Mouse (Mus musculus) bone marrow macrophage, adult 2 months (primary cell): ENCODE results near the gene C2cd4d. TPM values are rescaled to one million over a fixed set of nuclear protein-coding genes. Genes with fewer than 3 reads are reported as not detected.

Experiments used
- H3K27ac ChIP-seq: 2 replicates; pipeline ENCODE4 v1.5.1; 2012; ENCODE audit warnings: low read depth, low read length; ENCODE audit not compliant: insufficient read depth
- H3K4me1 ChIP-seq: 2 replicates; pipeline ENCODE4 v1.6.1; 2012; ENCODE audit warnings: low read length; ENCODE audit not compliant: control insufficient read depth, insufficient read depth
- H3K4me3 ChIP-seq: 2 replicates; pipeline ENCODE4 v1.5.1; 2012; ENCODE audit warnings: mild to moderate bottlenecking, low read length, moderate library complexity; ENCODE audit not compliant: insufficient read depth
- CTCF ChIP-seq: IDR thresholded peaks from 2 replicates; pipeline ENCODE4 v1.5.1; 2012; ENCODE audit warnings: low read depth, mild to moderate bottlenecking, low read length, moderate library complexity
- POLR2A ChIP-seq: IDR thresholded peaks from 2 replicates; pipeline ENCODE4 v1.6.1; 2012; ENCODE audit warnings: mild to moderate bottlenecking, low read depth, low read length, borderline replicate concordance
- polyA plus RNA-seq: library from polyadenylated mRNA; stranded (reverse); fragments of >200 nt; gene quantifications from 2 replicates; pipeline ENCODE4 v1.2.4, GENCODE M21; 2012; ENCODE audit not compliant: missing spikeins, insufficient read depth, insufficient read length

Gene C2cd4d
- polyA plus RNA-seq, 1 experiment, result not detected

DNA sequence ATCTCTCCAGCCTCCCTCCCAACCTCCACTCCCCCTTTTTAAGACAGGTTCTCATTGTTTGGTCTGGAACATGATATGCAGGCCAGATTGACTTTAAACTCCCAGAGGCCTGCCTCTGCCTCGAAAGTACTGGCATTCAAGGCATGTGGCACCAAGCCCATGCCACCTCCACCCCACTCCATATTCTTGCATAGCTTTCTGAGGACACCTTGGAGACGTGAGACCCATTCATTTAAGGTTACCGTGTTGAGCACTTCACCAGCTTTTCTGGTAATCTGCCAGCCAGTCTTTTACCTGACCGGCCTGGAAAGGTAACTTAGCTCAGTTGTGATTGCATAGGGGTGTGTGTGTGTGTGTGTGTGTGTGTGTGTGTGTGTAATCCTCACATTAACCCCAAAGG is 43.3 kb downstream of the C2cd4d start:
- Histone ChIP-seq H3K27ac (no peak overlapping the region), H3K4me3 (no peak overlapping the region), H3K4me1 (no peaks in the 10 kb centered on the region)
- TF ChIP-seq CTCF (no peak), POLR2A (no peak)

DNA sequence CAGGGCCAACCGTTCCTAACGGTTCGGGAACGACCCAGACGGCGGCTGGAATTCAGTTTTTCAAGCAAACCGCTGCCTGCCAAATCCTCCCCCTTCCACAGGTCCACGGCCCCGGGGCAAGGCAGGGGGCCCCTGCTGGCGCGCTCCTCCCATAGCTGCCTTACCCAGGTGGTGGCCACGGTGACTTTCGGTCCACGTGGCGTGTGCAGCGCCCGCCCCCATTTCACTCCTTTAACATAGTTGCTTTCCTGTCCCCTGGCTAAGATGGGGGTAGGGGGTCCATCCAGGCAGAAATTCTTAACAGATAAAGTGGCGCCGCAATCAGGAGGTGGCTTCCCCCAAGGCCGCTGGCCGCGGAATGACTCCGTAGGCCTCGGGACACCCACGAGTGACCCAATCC is 50.3 kb downstream of the C2cd4d start:
- TF ChIP-seq POLR2A (no peak), CTCF (no peak)
- Histone ChIP-seq H3K27ac (peak overlapping the region; percentile 21), H3K4me1 (peaks cover 3% of the 10 kb centered on the region; the same call in 1 of the 2 replicates), H3K4me3 (peak overlapping the region; percentile 75)

- Histone ChIP-seq H3K4me1 (peaks cover 3% of the 10 kb centered on the region; the same call in 1 of the 2 replicates), H3K4me3 (peak within 1 kb of the TSS; percentile 85), H3K27ac (peak within 1 kb of the TSS; percentile 21)
- no peak; the same call in 1 of the 2 replicates for TF ChIP-seq POLR2A
Observed at GRCm38 (mm10) chr3:94413031-94413679, 50.9 kb downstream of the C2cd4d start, which contains the start of gene Tdrkh. Gene Tdrkh, plus strand, starts transcription at chr3:94413273.

Other genes starting within 250 kb of the C2cd4d start
- not detected in 2 replicates for gene Gm10696, start 184.2 kb upstream of the C2cd4d start, polyA plus RNA-seq
- not detected in 2 replicates for gene Gm5286, start 165.7 kb upstream of the C2cd4d start, polyA plus RNA-seq
- not detected in 2 replicates for gene Gm4778, start 98.4 kb upstream of the C2cd4d start, polyA plus RNA-seq
- gene Them4, start 52.3 kb upstream of the C2cd4d start, polyA plus RNA-seq, result 3.8 and 4.1 TPM in 2 replicates
- gene Them5, start 20.3 kb upstream of the C2cd4d start, polyA plus RNA-seq, result not detected in 2 replicates
- gene Rorc, start 10.4 kb downstream of the C2cd4d start, polyA plus RNA-seq, result not detected in 2 replicates
- gene Lingo4, start 36.1 kb downstream of the C2cd4d start, polyA plus RNA-seq, result not detected in 2 replicates
- 15.7 and 17.7 TPM in 2 replicates for gene Tdrkh, start 50.8 kb downstream of the C2cd4d start, polyA plus RNA-seq
- 33.4 and 34.0 TPM in 2 replicates for gene Mrpl9, start 80.9 kb downstream of the C2cd4d start, polyA plus RNA-seq
- 2.1 TPM in 1 of 2 replicates, not detected in the other for gene Oaz3, start 81.5 kb downstream of the C2cd4d start, polyA plus RNA-seq
- gene Celf3, start 115.9 kb downstream of the C2cd4d start, polyA plus RNA-seq, result 0.59 TPM in 1 of 2 replicates, not detected in the other
- 9.0 and 9.5 TPM in 2 replicates for gene Riiad1, start 117.9 kb downstream of the C2cd4d start, polyA plus RNA-seq
- 52.4 and 56.8 TPM in 2 replicates for gene Snx27, start 220.3 kb downstream of the C2cd4d start, polyA plus RNA-seq